Mouse (Mus musculus): Measurements from ENCODE around the gene Arhgef25. TPM values are rescaled to one million over a fixed set of nuclear protein-coding genes. Genes with fewer than 3 reads are reported as not detected.
"Not testable (repeated sequence)": the region's sequence is repeated elsewhere in the genome, so short reads cannot be mapped to it uniquely, and the experiment has no call there.

Arhgef25 gene
- total RNA-seq, 2 experiments from 2014 or later = 8.9 to 10.1 TPM

GRCm38 (mm10) chr10:127204589-127204988 is 14.7 kb upstream of the Arhgef25 start:
- no peak for DNase-seq

GRCm38 (mm10) chr10:127203106-127203505 is 13.2 kb upstream of the Arhgef25 start:
- DNase-seq = no peak

- DNase-seq = no peak
These were observed 10.4 kb upstream of the Arhgef25 start for GRCm38 (mm10) chr10:127200279-127200678.

- DNase-seq = no peak
These were observed 9.6 kb upstream of the Arhgef25 start for GRCm38 (mm10) chr10:127199474-127199873.

- DNase-seq = no peak
These were observed 9.2 kb upstream of the Arhgef25 start for GRCm38 (mm10) chr10:127199068-127199467.

GRCm38 (mm10) chr10:127198492-127198891 is 8.6 kb upstream of the Arhgef25 start:
- no peak for DNase-seq

GRCm38 (mm10) chr10:127197505-127198110 is 7.7 kb upstream of the Arhgef25 start:
- DNase-seq = no peak

- DNase-seq = no peak
These were observed 7.2 kb upstream of the Arhgef25 start for GRCm38 (mm10) chr10:127197104-127197503.

GRCm38 (mm10) chr10:127196392-127196791 is 6.5 kb upstream of the Arhgef25 start:
- peak; percentile 76 to 89 for DNase-seq

GRCm38 (mm10) chr10:127195328-127196129 is 5.6 kb upstream of the Arhgef25 start, which contains the start of gene Dtx3:
Gene Dtx3 (minus strand): TSS chr10:127195728.
- peak; percentile 51 to 60 for DNase-seq

- DNase-seq = peak; percentile 78 to 84
These were observed 4.8 kb upstream of the Arhgef25 start for GRCm38 (mm10) chr10:127194428-127195327.

GRCm38 (mm10) chr10:127193011-127193410 is 3.1 kb upstream of the Arhgef25 start:
- DNase-seq = no peak

GRCm38 (mm10) chr10:127192057-127192328 is 2.1 kb upstream of the Arhgef25 start:
- DNase-seq = not testable (repeated sequence)

GRCm38 (mm10) chr10:127191191-127192056 is 1.5 kb upstream of the Arhgef25 start:
- DNase-seq = no peak

- no peak for DNase-seq
These were observed 711 bp upstream of the Arhgef25 start for GRCm38 (mm10) chr10:127190398-127191190.

- peak; percentile 58 to 73 for DNase-seq
These were observed 700 bp downstream of the Arhgef25 start for GRCm38 (mm10) chr10:127189116-127189650.

- peak; percentile 69 to 73 for DNase-seq
These were observed 1.3 kb downstream of the Arhgef25 start for GRCm38 (mm10) chr10:127188465-127189115.

- DNase-seq = no peak
These were observed 1.8 kb downstream of the Arhgef25 start for GRCm38 (mm10) chr10:127188079-127188453.

GRCm38 (mm10) chr10:127187371-127188078 is 2.4 kb downstream of the Arhgef25 start:
- DNase-seq = no peak
